Mouse (Mus musculus): ENCODE results near the gene Trf. TPM values are rescaled to one million over a fixed set of nuclear protein-coding genes. Genes with fewer than 3 reads are reported as not detected.

Gene Trf
- polyA plus RNA-seq, 1 experiment from 2014 or later = 25.5 TPM

GRCm38 (mm10) chr9:103234565-103235165 is 4.4 kb upstream of the Trf start:
- H3K9me3 ChIP-seq = no peaks in the 10 kb centered on the region
- H3K4me2 ChIP-seq (replicated peaks) = no peak overlapping the region
- H3K27me3 ChIP-seq = no peaks in the 10 kb centered on the region
- H3K36me3 ChIP-seq = no peaks in the 10 kb centered on the region
- ATAC-seq (replicated peaks) = no peak
- no peak overlapping the region for H3K4me3 ChIP-seq
- H3K9ac ChIP-seq (replicated peaks) = no peak overlapping the region
- peaks cover 9% of the 10 kb centered on the region for H3K4me1 ChIP-seq
- WGBS = 55% methylated on average over 7 of the region's 7 CpGs
- no peak overlapping the region for H3K27ac ChIP-seq (replicated peaks)

- WGBS = 75% methylated on average over 7 of the region's 7 CpGs
- H3K4me1 ChIP-seq = peaks cover 9% of the 10 kb centered on the region
- H3K9ac ChIP-seq (replicated peaks) = no peak overlapping the region
Observed at GRCm38 (mm10) chr9:103234059-103234458, 3.8 kb upstream of the Trf start.

GRCm38 (mm10) chr9:103233006-103233395 is 2.8 kb upstream of the Trf start:
- Histone ChIP-seq H3K4me3 (no peak overlapping the region), H3K9ac (replicated peaks) (no peak overlapping the region), H3K27me3 (no peaks in the 10 kb centered on the region), H3K27ac (replicated peaks) (no peak overlapping the region), H3K9me3 (no peaks in the 10 kb centered on the region), H3K36me3 (no peaks in the 10 kb centered on the region), H3K4me1 (peaks cover 9% of the 10 kb centered on the region), H3K4me2 (replicated peaks) (no peak overlapping the region)
- no peak for ATAC-seq (replicated peaks)
- WGBS = 81% methylated on average over 7 of the region's 7 CpGs

More at GRCm38 (mm10) chr9:103234059-103234458, 3.8 kb upstream of the Trf start:
- Histone ChIP-seq H3K27me3 (no peaks in the 10 kb centered on the region), H3K4me2 (replicated peaks) (no peak overlapping the region), H3K9me3 (no peaks in the 10 kb centered on the region), H3K27ac (replicated peaks) (no peak overlapping the region), H3K36me3 (no peaks in the 10 kb centered on the region), H3K4me3 (no peak overlapping the region)
- ATAC-seq (replicated peaks) = no peak

GRCm38 (mm10) chr9:103232232-103233005 is 2.2 kb upstream of the Trf start:
- WGBS = 90% methylated on average over 7 of the region's 7 CpGs

GRCm38 (mm10) chr9:103229037-103229867 is 992 bp downstream of the Trf start:
- Histone ChIP-seq H3K4me3 (no peak overlapping the region), H3K4me2 (replicated peaks) (no peak overlapping the region), H3K9ac (replicated peaks) (no peak overlapping the region), H3K4me1 (peaks cover 9% of the 10 kb centered on the region), H3K9me3 (no peaks in the 10 kb centered on the region), H3K36me3 (no peaks in the 10 kb centered on the region), H3K27ac (replicated peaks) (no peak overlapping the region), H3K27me3 (no peaks in the 10 kb centered on the region)
- ATAC-seq (replicated peaks) = no peak
- 90% methylated on average over 15 of the region's 15 CpGs for WGBS

More at GRCm38 (mm10) chr9:103232232-103233005, 2.2 kb upstream of the Trf start:
- no peak overlapping the region for H3K27ac ChIP-seq (replicated peaks)
- H3K4me2 ChIP-seq (replicated peaks) = no peak overlapping the region
- no peak for ATAC-seq (replicated peaks)
- no peak overlapping the region for H3K4me3 ChIP-seq
- H3K9ac ChIP-seq (replicated peaks) = no peak overlapping the region
- no peaks in the 10 kb centered on the region for H3K9me3 ChIP-seq
- no peaks in the 10 kb centered on the region for H3K36me3 ChIP-seq
- no peaks in the 10 kb centered on the region for H3K27me3 ChIP-seq
- peaks cover 9% of the 10 kb centered on the region for H3K4me1 ChIP-seq

- no peak overlapping the region for H3K4me3 ChIP-seq
- peaks cover 9% of the 10 kb centered on the region for H3K4me1 ChIP-seq
- no peak for ATAC-seq (replicated peaks)
- no peaks in the 10 kb centered on the region for H3K36me3 ChIP-seq
- 80% methylated on average over 13 of the region's 13 CpGs for WGBS
- H3K27ac ChIP-seq (replicated peaks) = no peak overlapping the region
- no peak overlapping the region for H3K9ac ChIP-seq (replicated peaks)
- no peaks in the 10 kb centered on the region for H3K9me3 ChIP-seq
- no peaks in the 10 kb centered on the region for H3K27me3 ChIP-seq
- H3K4me2 ChIP-seq (replicated peaks) = no peak overlapping the region
Observed at GRCm38 (mm10) chr9:103228370-103229003, 1.8 kb downstream of the Trf start.

- WGBS = 91% methylated on average over 16 of the region's 16 CpGs
- Histone ChIP-seq H3K4me2 (replicated peaks) (no peak overlapping the region), H3K4me1 (peaks cover 9% of the 10 kb centered on the region), H3K27ac (replicated peaks) (no peak overlapping the region), H3K9ac (replicated peaks) (no peak overlapping the region), H3K4me3 (no peak overlapping the region), H3K27me3 (no peaks in the 10 kb centered on the region), H3K36me3 (no peaks in the 10 kb centered on the region), H3K9me3 (no peaks in the 10 kb centered on the region)
- ATAC-seq (replicated peaks) = no peak
Observed at GRCm38 (mm10) chr9:103227760-103228159, 2.5 kb downstream of the Trf start.

- Histone ChIP-seq H3K4me2 (replicated peaks) (no peak overlapping the region), H3K36me3 (no peaks in the 10 kb centered on the region), H3K27ac (replicated peaks) (no peak overlapping the region), H3K4me1 (peaks cover 9% of the 10 kb centered on the region), H3K27me3 (no peaks in the 10 kb centered on the region), H3K4me3 (no peak overlapping the region), H3K9me3 (no peaks in the 10 kb centered on the region), H3K9ac (replicated peaks) (no peak overlapping the region)
- WGBS = 94% methylated on average over 15 of the region's 15 CpGs
- ATAC-seq (replicated peaks) = no peak
Observed at GRCm38 (mm10) chr9:103226806-103227205, 3.4 kb downstream of the Trf start.

- Histone ChIP-seq H3K4me2 (replicated peaks) (no peak overlapping the region), H3K4me1 (peaks cover 6% of the 10 kb centered on the region), H3K9ac (replicated peaks) (no peak overlapping the region), H3K27me3 (no peaks in the 10 kb centered on the region), H3K9me3 (no peaks in the 10 kb centered on the region), H3K27ac (replicated peaks) (no peak overlapping the region), H3K36me3 (no peaks in the 10 kb centered on the region), H3K4me3 (no peak overlapping the region)
- ATAC-seq (replicated peaks) = no peak
- 71% methylated on average over 3 of the region's 3 CpGs for WGBS
Observed at GRCm38 (mm10) chr9:103225464-103225863, 4.8 kb downstream of the Trf start.

- 91% methylated on average over 7 of the region's 7 CpGs for WGBS
- no peak overlapping the region for H3K4me3 ChIP-seq
- no peaks in the 10 kb centered on the region for H3K9me3 ChIP-seq
- ATAC-seq (replicated peaks) = no peak
- no peak overlapping the region for H3K9ac ChIP-seq (replicated peaks)
- H3K4me2 ChIP-seq (replicated peaks) = no peak overlapping the region
- no peaks in the 10 kb centered on the region for H3K36me3 ChIP-seq
- no peaks in the 10 kb centered on the region for H3K27me3 ChIP-seq
- no peak overlapping the region for H3K27ac ChIP-seq (replicated peaks)
- no peaks in the 10 kb centered on the region for H3K4me1 ChIP-seq
Observed at GRCm38 (mm10) chr9:103224721-103225120, 5.5 kb downstream of the Trf start.

- Histone ChIP-seq H3K4me1 (0 out of 2 replicates have a peak, but pooled peaks cover 4% of the 10 kb centered on the region), H3K4me3 (no peak overlapping the region), H3K9ac (replicated peaks) (no peak overlapping the region), H3K36me3 (no peaks in the 10 kb centered on the region), H3K9me3 (no peaks in the 10 kb centered on the region), H3K4me2 (replicated peaks) (no peak overlapping the region), H3K27me3 (no peaks in the 10 kb centered on the region), H3K27ac (replicated peaks) (no peak overlapping the region)
- no peak for ATAC-seq (replicated peaks)
- WGBS = 80% methylated on average over 6 of the region's 6 CpGs
Observed at GRCm38 (mm10) chr9:103214281-103214680, 16.0 kb downstream of the Trf start.

GRCm38 (mm10) chr9:103213631-103214030 is 16.6 kb downstream of the Trf start:
- 34% methylated on average over 2 of the region's 2 CpGs for WGBS

More at GRCm38 (mm10) chr9:103213631-103214030, 16.6 kb downstream of the Trf start:
- Histone ChIP-seq H3K9ac (replicated peaks) (no peak overlapping the region), H3K36me3 (no peaks in the 10 kb centered on the region), H3K9me3 (no peaks in the 10 kb centered on the region), H3K4me1 (0 out of 2 replicates have a peak, but pooled peaks cover 4% of the 10 kb centered on the region), H3K27ac (replicated peaks) (no peak overlapping the region), H3K4me3 (no peak overlapping the region), H3K27me3 (no peaks in the 10 kb centered on the region), H3K4me2 (replicated peaks) (no peak overlapping the region)
- no peak for ATAC-seq (replicated peaks)
